Mouse (Mus musculus) MEL (cell line): ENCODE measurements around the gene Gm10324. TPM values are rescaled to one million over a fixed set of nuclear protein-coding genes. Genes with fewer than 3 reads are reported as not detected.
"Not testable (repeated sequence)": the region's sequence is repeated elsewhere in the genome, so short reads cannot be mapped to it uniquely, and the experiment has no call there.

Experiments used
- DNase-seq: peaks from one replicate; pipeline ENCODE4 v3.0.0; 2011; ENCODE audit warnings: low read depth, low spot score
- H3K27ac ChIP-seq: 2 replicates; pipeline ENCODE4 v1.5.1; 2012; ENCODE audit warnings: low read depth, mild to moderate bottlenecking, control low read depth, low read length, moderate library complexity; ENCODE audit not compliant: control insufficient read depth
- H3K27me3 ChIP-seq, 2 experiments: fragments of 150-350 bp in 1 of 2; sonication (generic) in 1 of 2; 2 replicates each; pipeline ENCODE4 v1.6.1; 2012; ENCODE audit warnings: low read length in 2 of 2, mild to moderate bottlenecking in 2 of 2, improper control_type of control experiment in 1 of 2, moderate library complexity in 1 of 2; ENCODE audit not compliant: insufficient read depth in 2 of 2, control insufficient read depth in 1 of 2
- H3K36me3 ChIP-seq, 2 experiments: 2 replicates each; pipeline ENCODE4 v1.6.1; 2012 to 2014; ENCODE audit warnings: low read length in 2 of 2, improper control_type of control experiment in 1 of 2, inconsistent platforms in 1 of 2, mild to moderate bottlenecking in 1 of 2; ENCODE audit not compliant: insufficient read depth in 2 of 2, control insufficient read depth in 1 of 2
- H3K4me1 ChIP-seq, 2 experiments: fragments of 150-350 bp in 1 of 2; sonication (generic) in 1 of 2; 2 replicates each; pipeline ENCODE4 v1.6.1; 2012; ENCODE audit warnings: low read length in 2 of 2, improper control_type of control experiment in 1 of 2, mild to moderate bottlenecking in 1 of 2; ENCODE audit not compliant: insufficient read depth in 2 of 2, control insufficient read depth in 1 of 2
- H3K4me3 ChIP-seq, 2 experiments: fragments of 150-350 bp in 1 of 2; sonication (generic) in 1 of 2; 2 replicates each; pipeline ENCODE4 v1.5.1; 2012; ENCODE audit warnings: low read depth in 2 of 2, low read length in 2 of 2, mild to moderate bottlenecking in 2 of 2, moderate library complexity in 2 of 2, control low read depth in 1 of 2, improper control_type of control experiment in 1 of 2; ENCODE audit not compliant: control insufficient read depth in 1 of 2, insufficient read depth in 1 of 2
- H3K79me2 ChIP-seq: 2 replicates; pipeline ENCODE4 v1.6.1; 2012; ENCODE audit warnings: mild to moderate bottlenecking, low read length, moderate library complexity; ENCODE audit not compliant: control insufficient read depth, poor library complexity, insufficient read depth
- H3K9ac ChIP-seq: 2 replicates; pipeline ENCODE4 v1.6.1; 2012; ENCODE audit warnings: low read depth, mild to moderate bottlenecking, control low read depth, low read length, moderate library complexity; ENCODE audit not compliant: control insufficient read depth, poor library complexity, severe bottlenecking
- H3K9me3 ChIP-seq: fragments of 150-350 bp; sonication (generic); replicated peaks from 2 replicates; pipeline ENCODE4 v1.6.1; 2012; ENCODE audit warnings: mild to moderate bottlenecking, low read length, improper control_type of control experiment, moderate library complexity; ENCODE audit not compliant: insufficient read depth
- polyA plus RNA-seq, 2 experiments: library from polyadenylated mRNA; stranded (reverse) in 1 of 2; unstranded in 1 of 2; fragments of >175 nt in 1 of 2; fragments of >200 nt in 1 of 2; gene quantifications; 2 replicates each; pipeline versions ENCODE4 v1.2.1 to v1.2.4; 2012; ENCODE audit warnings: low replicate concordance in 2 of 2, low read depth in 1 of 2; ENCODE audit not compliant: insufficient read length in 2 of 2, insufficient read depth in 1 of 2, missing spikeins in 1 of 2
- total RNA-seq: library from RNA; depleted of rRNA; stranded (reverse); fragments of 300-350 nt; gene quantifications from 2 replicates; pipeline ENCODE4 v1.2.3, GENCODE M21; 2012; rRNA removed

Gene Gm10324
- total RNA-seq (not detected in 2 replicates), polyA plus RNA-seq (not detected)

DNA sequence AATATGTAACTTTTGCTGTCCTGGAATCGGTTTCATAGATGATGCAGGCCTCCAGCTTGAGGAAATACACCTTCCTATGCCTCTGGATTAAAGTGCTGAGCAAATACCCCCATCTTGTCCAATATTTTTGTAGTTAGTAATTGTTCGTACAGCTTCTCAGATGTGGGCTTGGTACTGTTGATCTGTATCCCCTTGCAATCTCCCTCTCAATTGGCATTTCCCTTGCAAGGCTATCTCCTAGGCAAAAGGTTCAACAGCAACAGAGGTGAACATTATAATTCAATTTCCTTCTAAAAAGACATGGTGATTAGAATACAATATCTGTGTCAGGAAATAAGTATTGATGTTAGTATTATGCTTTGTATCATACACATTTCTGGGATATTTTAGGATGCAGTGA is at the start of gene Gm10324:
TSS of gene Gm10324 (plus strand) at position 301 of the 400 bp plus-strand sequence.
- H3K9ac ChIP-seq, H3K79me2 ChIP-seq, H3K36me3 ChIP-seq, H3K9me3 ChIP-seq, H3K27me3 ChIP-seq, DNase-seq, H3K27ac ChIP-seq, H3K4me1 ChIP-seq, H3K4me3 ChIP-seq: not testable (repeated sequence)

Other genes with a start within 250 kb of the Gm10324 start
- gene Gm10772, start 108.0 kb downstream of the Gm10324 start, total RNA-seq: not detected in 2 replicates
- gene Gm10772, start 108.0 kb downstream of the Gm10324 start, polyA plus RNA-seq: not detected